Mouse (Mus musculus) embryo, embryonic 9.5 days (tissue): ENCODE measurements at regions not wholly inside any gene's neighbourhood (a gene's known extent, or its start where the extent isn't known, plus 50 kb on each side); places are given as distances from the start of the nearest gene placed in this dataset.
"Not testable (repeated sequence)": the region's sequence is repeated elsewhere in the genome, so short reads cannot be mapped to it uniquely, and the experiment has no call there.

Experiments used
- DNase-seq: peaks from one replicate; pipeline ENCODE4 v3.0.0-alpha.2; 2017; ENCODE audit errors: extremely low spot score

DNA sequence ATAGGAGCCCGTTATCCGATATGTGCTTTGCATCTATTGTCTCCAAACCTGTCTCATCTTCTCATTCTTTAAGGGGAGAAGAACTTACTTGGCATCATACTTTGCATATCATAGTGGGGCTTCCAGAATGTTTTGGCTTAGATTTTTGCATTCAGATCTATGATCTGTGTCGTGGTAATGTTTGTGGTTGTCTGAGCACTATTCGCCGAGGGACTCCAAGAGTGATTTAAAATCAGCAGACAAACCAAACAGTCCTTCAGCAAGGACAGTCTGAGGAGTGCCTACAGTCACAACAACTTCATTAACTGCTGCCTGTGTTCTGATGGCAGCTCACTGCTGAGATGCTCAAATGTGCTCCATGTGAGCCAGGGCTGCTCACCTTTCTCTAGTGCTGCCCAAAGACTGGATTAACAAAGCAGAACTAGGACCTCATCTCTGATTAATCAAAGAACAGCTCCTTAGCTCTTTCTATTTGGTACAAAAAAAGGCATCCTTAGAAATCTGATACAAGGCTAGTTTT lies 182.5 kb downstream of the Enc1 start:
- DNase-seq = no peak

DNA sequence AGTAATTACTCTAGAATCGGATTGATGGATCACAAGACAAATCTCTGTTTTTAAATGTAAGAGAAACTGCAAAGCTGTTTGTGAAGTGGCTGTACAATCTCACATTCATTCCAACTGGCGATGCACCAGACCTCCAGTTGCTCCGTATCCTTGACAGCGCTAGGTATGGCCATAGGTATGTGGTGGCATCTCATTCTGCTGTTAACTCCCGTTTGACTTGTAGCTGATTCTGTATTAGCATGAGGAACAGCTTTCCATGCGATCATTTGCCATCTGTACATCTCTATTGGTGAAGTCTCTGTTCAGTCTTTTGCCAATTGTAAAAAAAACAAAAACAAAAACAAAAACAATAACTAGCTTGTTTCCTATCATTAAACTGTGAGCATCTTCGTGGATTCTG lies 182.0 kb downstream of the Enc1 start:
- DNase-seq = no peak

DNA sequence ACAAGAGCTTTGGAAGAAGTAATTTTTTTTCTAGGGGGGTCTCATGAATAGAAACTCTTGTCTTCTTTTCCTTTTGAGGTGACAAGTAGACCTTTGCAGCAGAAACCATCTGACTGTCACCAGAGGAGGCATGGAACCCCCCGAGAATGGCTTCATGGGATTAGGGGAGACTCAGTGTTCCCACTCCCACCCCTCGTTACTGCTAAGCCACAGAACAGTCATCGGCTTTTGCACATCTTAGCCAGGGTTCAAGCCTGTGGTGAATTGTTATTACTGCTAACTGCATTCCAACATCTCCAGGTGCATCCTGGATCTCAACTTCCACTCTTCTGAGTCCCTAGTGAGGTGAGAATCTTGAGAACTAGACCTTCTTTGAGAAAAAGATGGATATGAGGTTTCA lies 180.9 kb downstream of the Enc1 start:
- DNase-seq = no peak

DNA sequence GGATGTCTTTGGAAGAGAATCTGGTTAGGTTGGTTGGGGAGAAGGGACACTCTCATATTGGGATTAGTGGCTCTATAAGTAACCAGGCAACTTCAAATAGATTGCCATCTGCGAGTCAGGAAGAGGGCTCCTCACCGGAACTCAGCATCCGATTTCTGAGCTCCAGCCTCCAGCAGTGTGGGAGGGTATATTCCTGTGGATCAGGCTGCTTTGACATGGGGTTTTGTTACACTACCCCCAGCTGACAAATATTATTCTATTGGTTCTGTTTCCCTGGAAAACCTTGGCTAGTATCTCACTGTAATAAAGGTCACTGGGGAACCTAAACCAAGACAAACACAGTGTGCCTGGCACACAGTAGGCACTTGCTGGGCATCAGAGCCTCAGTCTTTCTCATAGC lies 179.9 kb downstream of the Enc1 start:
- no peak for DNase-seq

DNA sequence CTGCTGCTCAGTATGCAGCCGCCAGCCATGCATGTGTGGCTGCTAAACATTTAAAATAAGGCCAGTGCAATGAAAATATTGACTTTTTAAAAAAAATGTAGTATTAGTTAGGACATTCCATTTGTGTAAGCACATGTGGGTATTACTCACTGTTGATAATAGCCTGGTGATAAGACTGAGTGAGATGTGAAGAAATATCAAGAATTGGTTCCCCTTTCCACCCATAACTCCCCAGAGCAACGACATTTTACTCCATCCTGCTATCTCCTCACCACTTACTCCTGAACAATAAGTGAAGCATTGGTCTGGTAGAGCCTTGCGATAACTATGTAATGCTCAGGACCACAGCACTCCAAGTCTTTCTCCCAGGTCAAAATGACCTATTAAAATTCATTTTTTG lies 178.2 kb downstream of the Enc1 start:
- no peak for DNase-seq

DNA sequence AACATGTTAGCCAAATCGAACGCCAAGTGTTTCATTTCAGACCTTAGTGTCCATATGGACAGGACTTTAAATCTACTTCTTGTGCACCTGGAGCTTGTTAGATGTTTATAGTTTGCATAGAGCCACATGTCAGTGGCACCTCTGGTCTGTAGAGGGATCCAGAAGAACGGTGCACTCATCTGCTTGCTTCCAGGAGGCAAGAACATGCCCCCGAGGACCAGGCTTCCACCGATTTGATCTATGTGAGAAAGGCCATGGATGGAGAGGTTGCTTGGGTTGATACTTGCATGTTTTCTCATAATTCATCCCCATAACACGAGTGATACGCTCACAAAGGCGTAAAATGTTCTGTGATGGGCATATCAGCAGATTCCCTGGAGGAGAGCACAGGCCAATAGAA lies 177.8 kb downstream of the Enc1 start:
- DNase-seq = no peak

DNA sequence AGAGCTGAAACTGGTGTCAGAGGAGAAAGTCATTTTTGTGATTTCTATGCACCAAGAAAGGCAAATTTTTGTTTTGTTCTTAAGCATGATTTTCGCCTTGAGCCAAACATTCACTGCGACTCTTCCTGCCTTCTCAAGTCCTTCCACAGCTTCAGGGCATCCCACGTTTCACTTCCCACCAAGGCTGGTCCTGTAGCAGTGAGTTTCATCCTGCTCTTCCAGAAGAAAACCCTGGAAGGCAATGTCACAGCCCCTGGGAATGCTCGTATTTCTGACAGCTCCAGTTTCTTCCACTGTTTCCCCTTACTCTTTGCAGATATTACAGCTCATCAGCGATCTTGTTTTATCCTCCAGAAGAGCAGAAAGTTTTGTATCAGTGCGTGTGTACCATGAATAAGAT lies 177.2 kb downstream of the Enc1 start:
- DNase-seq = no peak

DNA sequence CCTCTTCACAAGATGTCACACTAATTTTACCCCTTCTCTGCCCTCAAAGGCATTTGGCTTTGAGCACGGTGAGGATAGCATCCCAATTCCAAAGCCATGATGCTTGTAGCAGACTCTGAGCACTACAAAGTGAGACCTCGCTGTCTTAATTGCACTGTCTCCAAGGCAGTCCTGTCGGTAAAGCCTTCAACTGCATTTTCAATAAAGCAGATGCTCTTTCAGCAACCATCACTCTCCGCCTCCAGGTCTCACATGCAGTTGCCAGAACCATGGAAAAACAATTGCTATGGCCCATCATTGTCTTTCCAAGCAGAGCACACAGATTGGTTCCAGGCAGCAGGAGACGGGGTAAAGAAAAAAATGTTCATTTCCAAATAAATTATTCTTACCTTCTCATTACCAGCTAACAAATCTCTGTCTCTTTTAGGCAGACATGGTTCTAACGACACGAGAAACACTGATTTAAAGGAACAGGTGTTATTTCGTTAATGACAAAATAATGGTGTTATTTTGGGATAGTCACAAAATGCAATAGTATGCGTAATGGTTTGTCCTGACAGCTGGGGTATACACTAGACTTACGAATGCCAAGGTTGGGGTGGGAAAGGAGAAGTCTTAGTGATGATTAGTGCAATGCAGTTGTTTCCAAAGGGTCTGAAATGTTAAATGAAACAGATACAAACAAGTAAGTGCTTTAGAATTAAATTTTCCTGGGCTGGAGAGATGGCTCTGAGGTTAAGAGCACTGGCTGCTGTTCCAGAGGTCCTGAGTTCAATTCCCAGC lies 175.2 kb downstream of the Enc1 start:
- no peak for DNase-seq

DNA sequence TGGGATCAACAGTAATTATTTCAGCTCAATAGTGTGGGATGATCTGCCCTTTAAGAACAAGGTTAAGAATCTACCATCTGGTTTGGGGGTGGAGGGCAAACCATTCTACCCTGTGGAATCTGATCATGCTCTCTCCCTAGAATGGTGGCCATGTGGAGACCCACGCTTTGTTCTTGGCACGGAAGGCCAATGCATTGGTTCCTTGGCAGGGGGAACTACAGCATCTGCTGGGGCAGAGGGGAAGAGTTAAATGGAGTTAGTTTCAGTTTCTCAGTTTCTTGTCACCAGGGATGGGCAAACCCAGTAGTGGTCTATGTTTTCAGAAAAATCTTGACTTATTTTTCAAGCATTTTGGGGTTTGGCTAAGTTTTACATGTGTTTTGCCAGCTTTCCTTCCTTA lies 174.5 kb downstream of the Enc1 start:
- no peak for DNase-seq

DNA sequence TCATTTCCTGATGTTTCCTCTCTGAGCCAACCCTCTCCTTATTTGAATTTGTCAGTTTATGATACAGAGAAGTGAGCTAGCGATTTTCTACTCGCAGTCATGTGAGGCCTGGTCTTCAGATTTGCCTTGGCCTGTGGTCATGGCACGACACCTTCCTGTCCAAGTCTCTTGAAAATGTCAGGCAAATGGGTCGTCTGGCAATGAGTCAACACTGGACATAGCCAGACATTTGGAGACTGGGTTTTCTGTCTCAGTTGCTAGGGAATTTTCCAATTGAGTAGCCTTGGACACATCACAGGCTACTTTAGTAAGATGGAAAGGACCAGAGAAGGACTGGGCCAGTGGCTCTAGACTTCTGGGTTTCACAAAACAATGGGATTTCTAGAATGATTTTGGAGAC lies 171.2 kb downstream of the Enc1 start:
- no peak for DNase-seq

DNA sequence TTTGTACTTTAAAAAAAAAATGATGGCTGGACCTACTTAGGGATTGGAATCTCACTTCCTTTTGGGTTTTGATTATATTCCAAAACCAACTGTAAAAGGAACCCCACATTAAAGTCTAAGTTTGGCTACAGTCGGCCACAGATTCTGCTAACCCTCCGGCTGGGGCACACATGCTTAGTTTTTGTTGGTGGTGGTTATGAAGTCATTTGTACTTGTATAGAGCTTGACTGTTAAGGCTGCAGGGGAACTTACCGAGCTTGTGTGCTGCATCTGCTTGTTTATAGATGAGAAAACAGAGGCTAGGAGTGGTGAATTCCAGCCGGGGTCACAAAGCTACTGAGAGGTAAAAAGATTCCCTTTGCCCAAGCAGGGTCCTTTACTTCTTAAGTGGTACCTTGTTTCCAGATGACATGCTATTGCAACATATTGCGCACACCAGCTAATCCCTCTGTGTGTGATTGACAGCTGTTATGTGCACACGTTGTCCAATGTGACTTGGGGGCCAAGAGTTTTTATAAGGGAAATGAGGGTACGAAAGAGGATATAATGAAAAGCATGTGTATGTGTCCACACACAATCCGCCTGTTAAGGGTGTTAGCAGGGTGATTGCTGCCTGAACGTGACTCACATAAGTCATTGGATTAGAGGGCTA lies 169.8 kb downstream of the Enc1 start:
- no peak for DNase-seq

DNA sequence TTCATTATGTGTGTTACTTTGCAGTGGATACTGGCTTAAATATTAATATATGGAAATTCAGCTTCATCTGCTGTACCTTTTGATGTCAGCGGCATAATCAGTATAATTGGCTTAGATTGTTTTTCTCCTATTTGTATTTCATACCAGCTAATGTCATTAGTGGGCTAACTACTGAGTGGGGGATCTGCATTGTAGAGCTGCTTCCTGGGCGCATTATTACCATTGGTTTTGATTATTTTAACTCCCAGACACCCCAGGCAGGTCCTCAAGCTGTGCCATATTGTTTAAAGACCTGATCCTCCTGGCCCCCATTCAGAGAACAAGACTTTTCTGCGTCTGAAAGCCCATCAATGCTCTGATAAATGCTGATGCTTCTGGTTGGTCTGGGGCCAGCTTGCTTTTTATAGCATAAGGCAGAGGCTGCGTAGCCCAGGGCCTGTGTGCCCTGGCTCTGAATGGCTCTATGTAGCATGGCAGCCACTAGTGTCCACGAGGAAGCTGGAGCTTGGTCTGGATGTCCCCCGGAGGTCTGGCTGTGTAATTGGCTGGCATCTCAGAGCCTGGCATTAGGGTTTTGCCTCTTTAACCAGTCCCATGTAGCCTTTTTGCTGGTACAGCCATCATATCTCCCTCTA lies 169.1 kb downstream of the Enc1 start:
- DNase-seq = no peak

DNA sequence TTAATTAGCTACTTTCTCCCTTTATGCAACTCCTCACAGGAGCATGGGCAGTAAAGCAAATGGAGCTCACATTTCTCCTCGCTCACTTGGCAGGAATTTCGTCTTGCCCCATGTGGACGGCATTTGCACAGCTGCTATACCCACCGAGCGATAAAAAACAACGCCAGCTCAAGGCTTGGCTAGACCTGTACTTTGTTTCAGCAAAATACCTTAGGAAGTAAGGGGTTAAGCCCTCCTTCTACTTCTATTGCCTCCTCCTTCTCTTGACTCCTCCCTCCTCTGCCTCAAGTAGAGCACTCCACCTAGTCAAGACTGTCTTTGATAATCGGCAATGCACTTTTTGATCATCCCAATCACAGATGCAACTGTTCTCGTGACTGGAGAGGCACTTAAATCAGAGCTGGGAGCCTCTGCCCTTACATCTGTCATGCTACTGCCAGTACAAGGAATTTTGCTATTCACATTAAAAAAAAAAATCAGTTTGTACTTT lies 168.4 kb downstream of the Enc1 start:
- DNase-seq = no peak

DNA sequence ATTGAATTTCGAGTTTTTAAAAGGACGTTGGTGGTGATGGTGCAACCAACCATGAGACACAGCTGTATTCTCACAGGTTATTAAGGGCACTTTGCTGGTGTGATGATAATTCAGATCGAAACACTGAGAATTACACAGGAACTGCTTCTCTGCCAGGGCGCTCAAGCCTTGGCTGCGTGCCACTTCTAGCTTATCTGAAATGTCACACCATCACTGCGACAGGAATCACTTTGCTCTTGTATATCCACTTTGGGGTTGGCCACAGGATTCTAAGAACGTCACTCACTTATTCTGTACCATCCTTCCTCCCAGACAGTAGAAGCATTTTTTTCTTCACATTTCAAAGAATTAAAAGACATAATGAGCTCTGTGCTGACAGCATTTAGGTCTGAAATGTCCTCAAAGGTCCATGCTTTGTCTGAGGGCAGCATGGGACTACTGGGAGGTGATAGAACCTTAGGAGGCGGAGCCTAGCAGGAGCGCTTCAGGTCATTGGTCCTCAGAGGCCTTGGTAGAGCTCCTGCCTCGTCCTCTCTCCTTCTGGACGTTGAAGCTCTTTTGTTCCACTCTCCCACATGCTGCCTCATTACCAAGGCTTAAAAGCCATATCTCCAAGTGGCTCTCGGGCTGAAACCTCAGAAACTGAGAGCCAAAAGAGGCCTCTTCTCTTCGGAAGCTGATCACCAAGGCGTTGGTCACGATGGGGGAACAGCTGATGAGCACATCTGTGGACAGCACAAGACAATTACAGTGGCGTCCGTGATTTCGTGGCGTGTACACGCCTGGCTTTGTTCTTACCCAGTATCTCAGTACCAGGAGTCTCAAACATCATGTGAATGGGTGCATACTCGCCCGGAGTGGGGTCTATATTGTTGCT lies 167.7 kb downstream of the Enc1 start:
- no peak for DNase-seq

DNA sequence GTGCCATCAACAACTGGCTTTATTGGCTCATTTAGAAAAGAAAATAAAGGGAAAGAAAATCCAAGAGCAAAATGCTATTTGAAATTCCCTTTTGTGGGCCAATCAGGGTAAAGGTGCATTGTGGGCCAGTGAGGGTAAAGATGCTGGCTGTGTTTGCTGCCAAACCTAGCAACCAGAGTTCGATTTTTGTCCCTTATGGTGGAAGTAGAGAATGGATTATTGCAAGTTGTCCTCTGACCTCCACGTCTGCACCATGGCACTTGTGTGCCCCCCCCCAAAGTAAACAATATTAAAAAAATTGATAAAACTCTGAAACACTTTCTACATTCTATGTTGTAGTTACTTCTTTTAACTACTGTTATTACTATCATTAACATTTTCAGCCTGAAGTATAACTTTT lies 166.9 kb downstream of the Enc1 start:
- no peak for DNase-seq

DNA sequence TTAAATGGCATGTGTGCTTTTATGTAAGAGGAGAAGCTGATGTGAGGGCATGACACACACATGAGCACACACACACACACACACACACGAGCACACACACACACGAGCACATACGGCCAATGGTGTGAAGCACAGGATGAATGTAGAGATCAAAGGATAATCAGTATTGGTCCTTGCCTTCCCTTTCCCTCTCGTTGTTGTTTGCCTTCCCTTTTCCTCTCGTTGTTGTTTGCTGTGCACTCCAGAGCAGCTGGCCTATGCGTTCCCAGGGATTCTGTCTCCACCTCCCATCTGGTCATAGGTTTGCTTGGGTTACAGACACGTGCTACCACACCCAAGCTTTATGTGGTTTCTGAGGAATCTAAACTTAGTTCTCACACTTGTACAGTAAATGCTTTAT lies 165.8 kb downstream of the Enc1 start:
- no peak for DNase-seq

DNA sequence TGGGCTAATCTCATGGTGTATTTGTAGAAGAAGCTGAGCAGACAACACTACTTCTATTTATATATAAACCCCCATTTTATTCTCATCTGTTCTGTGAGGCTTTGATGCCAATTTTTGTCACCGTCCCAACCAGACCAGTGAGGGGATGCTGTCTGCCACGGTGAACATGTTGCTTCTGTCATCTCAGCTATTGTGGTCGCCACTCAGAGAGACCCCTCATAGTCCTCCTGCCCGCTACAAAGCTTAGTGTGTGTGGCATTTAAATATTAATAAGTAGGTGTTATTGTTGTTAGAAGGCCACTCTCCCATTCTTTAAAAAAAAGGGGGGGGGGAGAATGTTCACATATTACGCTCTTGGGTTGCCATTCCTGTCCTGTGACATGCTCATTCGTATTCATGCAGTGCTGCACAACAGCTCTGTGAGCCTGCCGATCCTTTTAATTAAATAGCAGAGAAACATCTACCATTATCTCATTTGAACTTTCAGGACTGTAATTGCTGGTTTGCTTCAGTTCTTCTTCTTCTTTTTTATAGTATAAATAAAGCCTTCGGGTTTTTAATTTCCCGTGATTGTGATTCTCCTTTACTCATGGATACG lies 161.4 kb downstream of the Enc1 start:
- DNase-seq = no peak

DNA sequence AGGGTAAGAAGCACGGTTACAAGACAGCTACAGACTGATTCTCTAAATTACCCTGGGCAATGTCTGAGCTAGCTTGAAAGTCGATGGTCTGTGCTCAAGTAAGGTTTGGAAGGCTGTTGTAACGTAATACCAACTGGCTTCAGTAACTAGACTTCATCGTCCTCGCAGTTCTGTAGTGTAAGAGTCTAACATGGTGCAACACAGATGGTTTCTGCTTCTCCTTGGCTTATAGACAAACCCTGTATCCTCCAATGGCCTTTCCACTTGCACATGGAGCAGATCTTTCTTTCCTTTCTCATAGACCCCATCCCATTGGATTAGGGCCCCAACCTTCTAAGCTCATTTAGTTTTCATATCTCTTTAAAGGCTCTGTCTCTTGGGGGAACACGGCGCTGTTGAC lies 160.7 kb downstream of the Enc1 start:
- DNase-seq = no peak

DNA sequence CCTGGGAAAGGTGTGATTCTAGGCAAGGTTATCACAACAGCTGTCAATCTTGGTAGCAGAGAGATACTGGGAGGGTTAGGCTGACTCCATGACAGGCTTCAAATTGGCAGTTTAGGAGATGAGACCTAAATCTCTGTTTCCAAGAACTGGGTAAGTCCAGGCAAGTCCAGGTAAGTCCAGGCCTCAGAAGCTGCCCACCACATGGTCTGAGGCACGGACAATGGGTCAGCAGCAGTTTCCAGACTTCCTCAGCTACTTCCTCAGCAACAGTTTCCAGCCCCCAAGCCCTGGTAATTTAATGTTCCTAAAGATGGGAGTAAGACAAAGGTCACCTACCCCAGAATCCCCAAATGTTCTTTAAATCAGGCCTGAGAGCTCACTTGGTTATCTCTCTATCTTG lies 157.1 kb downstream of the Enc1 start:
- no peak for DNase-seq

DNA sequence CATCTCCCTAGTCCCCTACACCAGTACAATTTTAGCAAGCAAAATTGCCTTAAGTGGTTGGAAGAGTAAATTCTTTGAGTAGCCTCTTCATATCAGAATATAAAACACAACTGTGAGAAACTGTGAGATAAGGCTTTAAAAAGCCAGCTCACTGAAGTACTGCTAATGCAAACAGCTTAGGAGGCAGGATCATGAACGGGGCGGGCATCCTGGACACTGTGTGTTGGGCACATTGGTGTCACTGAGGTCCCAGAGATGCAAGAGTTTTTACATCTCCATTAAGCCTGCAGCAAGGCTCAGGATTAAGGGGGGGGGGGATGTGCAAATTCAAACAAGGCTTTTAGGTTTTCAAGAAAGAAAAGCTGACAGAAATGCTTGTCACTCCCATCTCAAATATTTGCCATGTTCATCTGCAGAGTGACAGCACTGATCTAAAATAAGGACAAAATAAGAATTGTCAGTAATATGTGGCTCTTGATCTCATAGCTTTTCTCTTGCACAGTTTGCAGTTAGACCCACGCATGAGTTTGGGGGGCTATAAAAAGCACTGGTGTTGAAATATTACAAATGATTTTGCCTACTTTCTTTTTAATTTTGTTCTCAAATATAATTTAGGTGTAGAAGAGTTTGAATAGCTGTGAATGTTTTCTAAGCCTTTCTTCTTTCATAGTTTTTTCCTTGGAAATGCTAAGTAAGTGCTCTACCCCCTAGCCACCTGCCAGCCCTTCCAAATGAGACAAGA lies 156.2 kb downstream of the Enc1 start:
- DNase-seq = no peak

DNA sequence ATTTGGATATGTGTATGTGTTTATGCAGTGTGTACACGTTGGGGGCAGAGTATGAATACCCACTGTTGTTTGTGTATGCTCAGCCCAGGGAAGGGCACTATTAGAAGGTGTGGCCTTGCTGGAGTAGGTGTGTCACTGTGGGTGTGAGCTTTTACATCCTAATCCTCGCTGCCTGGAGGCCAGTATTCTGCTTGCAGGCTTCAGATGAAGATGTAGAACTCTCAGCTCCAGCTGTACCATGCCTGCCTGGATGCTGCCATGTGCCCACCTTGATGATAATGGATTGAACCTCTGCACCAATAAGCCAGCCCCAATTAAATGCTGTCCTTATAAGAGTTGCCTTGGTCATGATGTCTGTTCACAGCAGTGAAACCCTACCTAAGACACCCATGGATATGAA lies 155.4 kb downstream of the Enc1 start:
- not testable (repeated sequence) for DNase-seq
